Mouse (Mus musculus) MEL-GATA-1-ER (cell line): ENCODE data around the gene Sst.

Experiments
- DNase-seq: peaks from one replicate; pipeline ENCODE4 v3.0.0-alpha.2; 2012; ENCODE audit warnings: low read depth; ENCODE audit errors: extremely low read depth

Sst gene

GRCm38 (mm10) chr16:23887910-23888579 is 2.7 kb downstream of the Sst start:
- no peak for DNase-seq

DNA sequence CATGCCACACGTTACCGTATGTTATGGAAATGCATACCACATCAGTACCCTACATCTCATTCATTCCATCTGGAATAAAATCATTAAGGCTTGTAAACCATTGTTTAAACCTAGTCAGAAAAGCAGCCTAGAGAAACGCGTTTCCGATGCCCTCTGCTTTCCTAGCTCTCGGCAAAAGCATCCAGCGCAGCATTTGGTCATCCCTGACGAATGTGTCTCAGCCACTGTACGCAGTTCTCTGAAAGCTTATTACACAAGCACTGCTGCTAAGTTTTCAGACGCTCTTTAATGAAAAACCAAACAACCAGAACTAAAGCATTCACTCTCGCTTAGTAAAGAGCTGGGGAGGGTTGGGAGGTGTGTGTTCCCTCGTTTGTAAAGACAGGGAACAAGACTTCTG is 5.7 kb downstream of the Sst start:
- DNase-seq, result no peak

DNA sequence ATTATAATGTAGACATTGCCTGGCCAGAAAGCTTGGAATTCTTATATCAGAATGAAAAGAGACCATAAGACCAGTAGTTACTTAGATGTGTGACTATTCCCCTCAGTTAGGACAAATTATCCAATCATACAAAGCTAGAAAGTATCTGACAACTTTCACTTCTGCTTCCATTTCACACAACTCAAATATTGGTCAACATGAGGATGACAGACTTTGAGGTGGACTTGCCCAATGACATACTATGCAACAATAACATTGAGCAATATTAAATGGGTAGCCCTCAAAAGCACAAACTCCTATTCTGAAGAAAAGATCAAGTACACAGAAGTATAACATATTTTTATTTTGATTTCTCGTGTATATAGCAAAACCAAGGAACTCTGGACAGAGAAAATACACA is 35.5 kb downstream of the Sst start:
- DNase-seq, result no peak

GRCm38 (mm10) chr16:23849720-23850119 is 41.0 kb downstream of the Sst start:
- no peak for DNase-seq

- no peak for DNase-seq
These were observed 41.6 kb downstream of the Sst start for GRCm38 (mm10) chr16:23849176-23849575.

GRCm38 (mm10) chr16:23844622-23845021 is 46.1 kb downstream of the Sst start:
- no peak for DNase-seq

DNA sequence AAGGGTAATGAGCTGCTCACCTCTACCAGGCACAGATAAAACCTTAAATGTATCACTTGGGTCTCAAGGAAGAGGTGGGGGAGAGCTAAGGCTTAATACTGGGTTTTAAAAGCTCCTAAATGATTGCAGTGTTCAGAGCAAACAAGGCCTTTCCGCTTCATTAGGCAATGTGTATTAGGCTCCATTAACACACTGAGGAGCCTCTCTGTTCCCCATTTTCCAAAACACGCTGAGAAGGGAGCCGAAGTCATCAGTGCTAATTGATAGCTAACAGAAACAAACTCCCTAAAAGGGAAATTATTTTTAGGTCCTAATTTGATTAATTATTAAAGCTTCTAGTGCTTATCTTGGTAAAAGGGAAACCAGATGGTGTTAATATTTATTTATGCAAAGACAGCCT is 48.1 kb downstream of the Sst start:
- no peak for DNase-seq
